Comparison of ENCODE assay signal across 19 mouse cellular contexts in the genomic region with DNA sequence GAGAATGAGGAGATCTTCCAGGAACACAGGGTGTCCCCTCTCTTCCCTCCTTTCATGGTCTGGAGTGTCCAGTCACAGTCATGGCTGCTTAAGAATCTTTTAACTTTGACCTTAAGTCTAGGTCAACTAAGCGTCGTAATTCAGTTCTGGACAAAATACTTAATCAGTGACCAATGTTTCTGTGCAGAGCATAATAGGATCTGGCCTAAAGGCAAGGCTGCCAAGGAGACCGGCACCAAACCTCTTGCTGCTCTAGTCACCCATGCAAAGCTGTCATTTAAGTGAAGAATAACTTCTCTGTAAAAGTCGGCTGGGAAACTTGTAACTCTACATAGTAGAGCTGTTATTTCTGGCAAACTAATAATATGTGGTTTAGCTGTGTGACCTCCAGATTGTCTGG.
"Had no signal": no experiment of that assay in that cellular context is flagged by ENCODE, and none has a peak within 500 bp of the region (broad histone marks: within the 10 kb centered on the region; RNA-seq: fewer than 3 reads in every experiment).

No protein-coding gene starts in this region.

- H3K27me3 ChIP-seq: limb, embryonic 12.5 days; limb, embryonic 15.5 days; midbrain, embryonic 12.5 days; midbrain, embryonic 15.5 days; neural tube, embryonic 12.5 days; neural tube, embryonic 15.5 days; stomach, embryonic 15.5 days had no signal

- H3K9ac ChIP-seq: limb, embryonic 12.5 days; limb, embryonic 15.5 days; liver, embryonic 14.5 days; liver, postnatal 0 days; lung, embryonic 14.5 days; midbrain, embryonic 12.5 days; midbrain, embryonic 15.5 days; neural tube, embryonic 12.5 days; neural tube, embryonic 15.5 days; stomach, embryonic 15.5 days had no signal

- H3K27ac ChIP-seq: limb, embryonic 12.5 days; limb, embryonic 15.5 days; liver, embryonic 14.5 days; macrophage; midbrain, embryonic 12.5 days; midbrain, embryonic 15.5 days; neural tube, embryonic 12.5 days; neural tube, embryonic 15.5 days; stomach, embryonic 15.5 days had no signal

- H3K36me3 ChIP-seq: limb, embryonic 15.5 days; midbrain, embryonic 15.5 days; stomach, embryonic 15.5 days had no signal

- H3K4me3 ChIP-seq: limb, embryonic 12.5 days; limb, embryonic 15.5 days; midbrain, embryonic 12.5 days; midbrain, embryonic 15.5 days; neural tube, embryonic 12.5 days; neural tube, embryonic 15.5 days; stomach, embryonic 15.5 days had no signal

- H3K9me3 ChIP-seq: limb, embryonic 12.5 days; limb, embryonic 15.5 days; midbrain, embryonic 12.5 days; midbrain, embryonic 15.5 days; neural tube, embryonic 12.5 days; neural tube, embryonic 15.5 days; stomach, embryonic 15.5 days had no signal

- ATAC-seq: intestine, postnatal 0 days; liver, postnatal 0 days; lung, postnatal 0 days; midbrain, embryonic 15.5 days had no signal

- DNase-seq: left cerebral cortex, postnatal 4 days; liver, postnatal 0 days; lung, embryonic 14.5 days; retina, postnatal 1 day; right cerebral cortex, postnatal 14 days; right cerebral cortex, postnatal 4 days; thymus, postnatal 25 days had no signal

- H3K4me2 ChIP-seq: limb, embryonic 12.5 days; limb, embryonic 15.5 days; liver, embryonic 11.5 days; lung, embryonic 14.5 days; midbrain, embryonic 12.5 days; midbrain, embryonic 15.5 days; neural tube, embryonic 12.5 days; neural tube, embryonic 15.5 days; stomach, embryonic 15.5 days had no signal
